Mouse (Mus musculus): ENCODE results near the gene Gm20481.
"Not testable (repeated sequence)": the region's sequence is repeated elsewhere in the genome, so short reads cannot be mapped to it uniquely, and the experiment has no call there.

GRCm38 (mm10) chr17:34957966-34958365 is 11.7 kb upstream of the Gm20481 start:
- not testable (repeated sequence) for TF ChIP-seq CTCF (IDR thresholded peaks at IDR 0.05; ENCODE audit: low read depth); EP300 (optimal IDR thresholded peaks at IDR 0.05)
